Mouse (Mus musculus) ZHBTc4 (cell line): ENCODE results near the gene Mvb12a.
A peak's percentile ranks its signal among the peaks of the same experiment; 100 is the strongest.

Experiments used
- DNase-seq: peaks from one replicate; pipeline ENCODE4 v3.0.0-alpha.2; 2011; ENCODE audit warnings: low read depth, low spot score

The Mvb12a gene

GRCm38 (mm10) chr8:71592374-71593170 lies 49.9 kb downstream of the Mvb12a start:
- no peak for DNase-seq

- no peak for DNase-seq
Observed at GRCm38 (mm10) chr8:71593556-71594323, 51.0 kb downstream of the Mvb12a start.

GRCm38 (mm10) chr8:71594324-71594722 lies 51.6 kb downstream of the Mvb12a start:
- no peak for DNase-seq

GRCm38 (mm10) chr8:71595862-71596261 lies 53.1 kb downstream of the Mvb12a start:
- peak; percentile 90 for DNase-seq

- no peak for DNase-seq
Observed at GRCm38 (mm10) chr8:71596384-71596783, 53.7 kb downstream of the Mvb12a start.

- DNase-seq = no peak
Observed at GRCm38 (mm10) chr8:71596798-71597197, 54.1 kb downstream of the Mvb12a start.

- no peak for DNase-seq
Observed at GRCm38 (mm10) chr8:71597451-71597850, 54.7 kb downstream of the Mvb12a start, which contains the start of gene Fam129c. Gene Fam129c, plus strand, starts transcription at chr8:71597648.
